Mouse (Mus musculus) megakaryocyte, embryonic 14.5 days (primary cell): ENCODE measurements at regions not wholly inside any gene's neighbourhood (a gene's known extent, or its start where the extent isn't known, plus 50 kb on each side); places are given as distances from the start of the nearest gene placed in this dataset.

Source experiments
- FLI1 ChIP-seq: IDR thresholded peaks from 2 replicates; pipeline ENCODE4 v1.6.1; 2012; ENCODE audit warnings: low read length, inconsistent platforms, mixed read lengths
- GATA1 ChIP-seq: IDR thresholded peaks from 3 replicates; pipeline ENCODE4 v1.6.1; 2012; ENCODE audit warnings: mixed read lengths, low read length, inconsistent platforms, borderline replicate concordance

GRCm38 (mm10) chr7:136070881-136071280, 354.7 kb upstream of the Mki67 start:
- TF ChIP-seq GATA1 = no peak
- TF ChIP-seq FLI1 = no peak
